Mouse (Mus musculus) myocyte (in vitro differentiated cells): ENCODE results near the gene Mt3. TPM values are rescaled to one million over a fixed set of nuclear protein-coding genes. Genes with fewer than 3 reads are reported as not detected.
"Not testable (repeated sequence)": the region's sequence is repeated elsewhere in the genome, so short reads cannot be mapped to it uniquely, and the experiment has no call there.

ENCODE experiments used
- H3K27me3 ChIP-seq: one replicate; pipeline ENCODE4 v1.6.1; 2011; ENCODE audit not compliant: control insufficient read depth, insufficient read depth, insufficient read length
- H3K36me3 ChIP-seq: one replicate; pipeline ENCODE4 v1.6.1; 2011; ENCODE audit not compliant: control insufficient read depth, insufficient read depth
- H3K4me2 ChIP-seq: one replicate; pipeline ENCODE4 v1.6.1; 2011; ENCODE audit warnings: low read depth, control low read depth
- H3K4me3 ChIP-seq: one replicate; pipeline ENCODE4 v1.5.1; 2011; ENCODE audit warnings: mild to moderate bottlenecking, control low read depth, moderate library complexity
- H3K79me2 ChIP-seq: one replicate; pipeline ENCODE4 v1.6.1; 2011; ENCODE audit not compliant: control insufficient read depth, insufficient read depth
- H3ac ChIP-seq: one replicate; pipeline ENCODE4 v1.6.1; 2011; ENCODE audit not compliant: control insufficient read depth, insufficient read length
- CEBPB ChIP-seq: IDR thresholded peaks from 2 replicates; pipeline ENCODE4 v1.6.1; 2011; ENCODE audit warnings: mild to moderate bottlenecking, moderate library complexity; ENCODE audit not compliant: poor library complexity, insufficient read depth, severe bottlenecking
- E2F4 ChIP-seq: IDR thresholded peaks from one replicate; pipeline ENCODE4 v1.6.1; 2011; ENCODE audit warnings: mild to moderate bottlenecking, control low read depth, moderate library complexity; ENCODE audit not compliant: insufficient read depth
- MAX ChIP-seq: IDR thresholded peaks from one replicate; pipeline ENCODE4 v1.6.1; 2011; ENCODE audit warnings: low read depth, mild to moderate bottlenecking, control low read depth
- MYOD1 ChIP-seq, 3 experiments: IDR thresholded peaks; one replicate each; pipeline ENCODE4 v1.6.1; 2011; ENCODE audit warnings: control low read depth in 2 of 3, low read depth in 2 of 3, mild to moderate bottlenecking in 2 of 3, moderate library complexity in 1 of 3; ENCODE audit not compliant: insufficient read length in 2 of 3, control insufficient read depth in 1 of 3
- MYOG ChIP-seq, 3 experiments: IDR thresholded peaks; one replicate each; pipeline ENCODE4 v1.6.1; 2011; ENCODE audit warnings: control low read depth in 2 of 3, low read depth in 2 of 3, mild to moderate bottlenecking in 2 of 3; ENCODE audit not compliant: insufficient read length in 2 of 3, control insufficient read depth in 1 of 3, insufficient read depth in 1 of 3
- POLR2A ChIP-seq: IDR thresholded peaks from one replicate; pipeline ENCODE4 v1.6.1; 2011; ENCODE audit warnings: low read depth, mild to moderate bottlenecking, control low read depth, moderate library complexity; ENCODE audit not compliant: insufficient read length
- POLR2AphosphoS2 ChIP-seq: IDR thresholded peaks from one replicate; pipeline ENCODE4 v1.6.1; 2011; ENCODE audit warnings: low read depth, control low read depth; ENCODE audit not compliant: insufficient read length
- REST ChIP-seq: IDR thresholded peaks from one replicate; pipeline ENCODE4 v1.6.1; 2011; ENCODE audit warnings: mild to moderate bottlenecking, control low read depth, moderate library complexity; ENCODE audit not compliant: insufficient read depth, insufficient read length
- SRF ChIP-seq: IDR thresholded peaks from one replicate; pipeline ENCODE4 v1.6.1; 2011; ENCODE audit warnings: low read depth; ENCODE audit not compliant: control insufficient read depth, insufficient read length
- TCF12 ChIP-seq: IDR thresholded peaks from one replicate; pipeline ENCODE4 v1.6.1; 2011; ENCODE audit warnings: mild to moderate bottlenecking, control low read depth; ENCODE audit not compliant: poor library complexity, insufficient read depth, severe bottlenecking
- TCF3 ChIP-seq: IDR thresholded peaks from one replicate; pipeline ENCODE4 v1.6.1; 2011; ENCODE audit warnings: low read depth, control low read depth; ENCODE audit not compliant: insufficient read length
- USF1 ChIP-seq: IDR thresholded peaks from one replicate; pipeline ENCODE4 v1.6.1; 2011; ENCODE audit warnings: low read depth, mild to moderate bottlenecking, control low read depth, moderate library complexity
- polyA plus RNA-seq: library from polyadenylated mRNA; unstranded; fragments of >200 nt; fragmentation: generic; extraction: Trizol; gene quantifications from one replicate; pipeline ENCODE4 v1.2.1, GENCODE M21; 2012; ENCODE audit warnings: missing spikeins

Mt3 gene
- polyA plus RNA-seq, 1 experiment = 0.32 TPM

GRCm38 (mm10) chr8:94132096-94132495 lies 20.3 kb upstream of the Mt3 start:
- Histone ChIP-seq H3K27me3 (no peaks in the 10 kb centered on the region), H3K4me3 (no peak overlapping the region), H3ac (no peak overlapping the region), H3K36me3 (no peaks in the 10 kb centered on the region), H3K4me2 (no peak overlapping the region), H3K79me2 (no peaks in the 10 kb centered on the region)
- TF ChIP-seq E2F4 (no peak), CEBPB (no peak), POLR2A (no peak), MYOG (IDR thresholded peaks at IDR 0.05; ENCODE audit: control insufficient read depth in 1 of 3, insufficient read depth in 1 of 3, insufficient read length in 2 of 3, low read depth in 2 of 3) (no peak), MYOD1 (IDR thresholded peaks at IDR 0.05; ENCODE audit: control insufficient read depth in 1 of 3, insufficient read length in 2 of 3, low read depth in 2 of 3) (no peak), USF1 (no peak), TCF12 (no peak), TCF3 (no peak), REST (no peak), MAX (no peak), POLR2AphosphoS2 (no peak), SRF (no peak)

GRCm38 (mm10) chr8:94134601-94135000 lies 17.8 kb upstream of the Mt3 start:
- not testable (repeated sequence) for H3K4me3 ChIP-seq, H3K79me2 ChIP-seq, H3ac ChIP-seq, H3K27me3 ChIP-seq, H3K36me3 ChIP-seq
- peak overlapping the region; percentile 49 for H3K4me2 ChIP-seq

- Histone ChIP-seq H3K27me3 (no peaks in the 10 kb centered on the region), H3K36me3 (no peaks in the 10 kb centered on the region), H3K4me2 (no peak overlapping the region), H3ac (no peak overlapping the region), H3K79me2 (no peaks in the 10 kb centered on the region), H3K4me3 (no peak overlapping the region)
- no peak for TF ChIP-seq REST
- no peak for TF ChIP-seq POLR2AphosphoS2
- TF ChIP-seq MYOG (IDR thresholded peaks at IDR 0.05; ENCODE audit: control insufficient read depth in 1 of 3, insufficient read depth in 1 of 3, insufficient read length in 2 of 3, low read depth in 2 of 3) = no peak
- TF ChIP-seq TCF12 = no peak
- TF ChIP-seq MYOD1 (IDR thresholded peaks at IDR 0.05; ENCODE audit: control insufficient read depth in 1 of 3, insufficient read length in 2 of 3, low read depth in 2 of 3) = no peak
- no peak for TF ChIP-seq MAX
- no peak for TF ChIP-seq E2F4
- TF ChIP-seq TCF3 = no peak
- TF ChIP-seq POLR2A = no peak
Observed at GRCm38 (mm10) chr8:94135556-94135955, 16.9 kb upstream of the Mt3 start.

GRCm38 (mm10) chr8:94136192-94136591 lies 16.2 kb upstream of the Mt3 start:
- Histone ChIP-seq H3K36me3 (no peaks in the 10 kb centered on the region), H3ac (no peak overlapping the region), H3K4me2 (no peak overlapping the region), H3K27me3 (no peaks in the 10 kb centered on the region), H3K4me3 (no peak overlapping the region), H3K79me2 (no peaks in the 10 kb centered on the region)
- TF ChIP-seq POLR2AphosphoS2 (no peak), MYOG (IDR thresholded peaks at IDR 0.05; ENCODE audit: control insufficient read depth in 1 of 3, insufficient read depth in 1 of 3, insufficient read length in 2 of 3, low read depth in 2 of 3) (no peak), USF1 (no peak), TCF12 (no peak), MYOD1 (IDR thresholded peaks at IDR 0.05; ENCODE audit: control insufficient read depth in 1 of 3, insufficient read length in 2 of 3, low read depth in 2 of 3) (no peak)

GRCm38 (mm10) chr8:94136933-94137332 lies 15.5 kb upstream of the Mt3 start, which contains the start of gene Mt4:
Gene Mt4, plus strand, starts transcription at chr8:94137197.
- H3K4me3 ChIP-seq = no peak within 1 kb of the TSS
- H3K27me3 ChIP-seq = no peaks in the 10 kb centered on the region
- no peak within 1 kb of the TSS for H3K4me2 ChIP-seq
- no peak within 1 kb of the TSS for H3ac ChIP-seq
- no peaks in the 10 kb centered on the region for H3K36me3 ChIP-seq
- no peaks in the 10 kb centered on the region for H3K79me2 ChIP-seq
- no peak for TF ChIP-seq MYOG (IDR thresholded peaks at IDR 0.05; ENCODE audit: control insufficient read depth in 1 of 3, insufficient read depth in 1 of 3, insufficient read length in 2 of 3, low read depth in 2 of 3)
- TF ChIP-seq POLR2AphosphoS2 = no peak
- no peak for TF ChIP-seq POLR2A
- no peak for TF ChIP-seq TCF3
- TF ChIP-seq TCF12 = no peak
- no peak for TF ChIP-seq MAX
- no peak for TF ChIP-seq USF1
- no peak for TF ChIP-seq SRF
- TF ChIP-seq REST = no peak
- TF ChIP-seq E2F4 = no peak
